Mouse (Mus musculus): ENCODE data around the gene Map7d1.
A peak's percentile ranks its signal among the peaks of the same experiment; 100 is the strongest.

Gene Map7d1

GRCm38 (mm10) chr4:126241956-126242355 is 14.2 kb downstream of the Map7d1 start:
- Histone ChIP-seq H3K4me1 (replicated peaks; ENCODE audit: low read depth, low read length) (peaks cover 75% of the 10 kb centered on the region), H3K4me3 (replicated peaks; ENCODE audit: low read length) (peak overlapping the region; percentile 37), H3K27me3 (ENCODE audit: insufficient read depth, low read length) (peaks cover 20% of the 10 kb centered on the region), H3K9me3 (ENCODE audit: low read length) (no peaks in the 10 kb centered on the region), H3K36me3 (ENCODE audit: insufficient read depth, low read length) (peaks cover 49% of the 10 kb centered on the region)
- TF ChIP-seq POU5F1 (IDR thresholded peaks at IDR 0.05; ENCODE audit: borderline replicate concordance, low read length) = no peak
- no peak for TF ChIP-seq NANOG (IDR thresholded peaks at IDR 0.05; ENCODE audit: borderline replicate concordance, low read length)
- no peak for TF ChIP-seq CTCF (conservative IDR thresholded peaks at IDR 0.05; ENCODE audit: low read length)

GRCm38 (mm10) chr4:126239862-126240475 is 16.2 kb downstream of the Map7d1 start:
- no peak for TF ChIP-seq NANOG (IDR thresholded peaks at IDR 0.05; ENCODE audit: borderline replicate concordance, low read length)
- TF ChIP-seq CTCF (conservative IDR thresholded peaks at IDR 0.05; ENCODE audit: low read length) = no peak
- no peak for TF ChIP-seq POU5F1 (IDR thresholded peaks at IDR 0.05; ENCODE audit: borderline replicate concordance, low read length)
- Histone ChIP-seq H3K4me1 (replicated peaks; ENCODE audit: low read depth, low read length) (peaks cover 70% of the 10 kb centered on the region), H3K4me3 (replicated peaks; ENCODE audit: low read length) (no peak overlapping the region), H3K36me3 (ENCODE audit: insufficient read depth, low read length) (peaks cover 52% of the 10 kb centered on the region), H3K27me3 (ENCODE audit: insufficient read depth, low read length) (peaks cover 29% of the 10 kb centered on the region), H3K9me3 (ENCODE audit: low read length) (no peaks in the 10 kb centered on the region)

- TF ChIP-seq POU5F1 (IDR thresholded peaks at IDR 0.05; ENCODE audit: borderline replicate concordance, low read length) (no peak), NANOG (IDR thresholded peaks at IDR 0.05; ENCODE audit: borderline replicate concordance, low read length) (no peak), CTCF (conservative IDR thresholded peaks at IDR 0.05; ENCODE audit: low read length) (no peak)
- Histone ChIP-seq H3K9me3 (ENCODE audit: low read length) (no peaks in the 10 kb centered on the region), H3K27me3 (ENCODE audit: insufficient read depth, low read length) (peaks cover 43% of the 10 kb centered on the region), H3K4me3 (replicated peaks; ENCODE audit: low read length) (no peak overlapping the region; the same call in 1 of the 2 replicates), H3K4me1 (replicated peaks; ENCODE audit: low read depth, low read length) (peaks cover 83% of the 10 kb centered on the region), H3K36me3 (ENCODE audit: insufficient read depth, low read length) (peaks cover 66% of the 10 kb centered on the region)
These were observed 18.4 kb downstream of the Map7d1 start for GRCm38 (mm10) chr4:126237721-126238242.

- Histone ChIP-seq H3K4me3 (replicated peaks; ENCODE audit: low read length) (peak overlapping the region; percentile 80), H3K36me3 (ENCODE audit: insufficient read depth, low read length) (peaks cover 73% of the 10 kb centered on the region), H3K27me3 (ENCODE audit: insufficient read depth, low read length) (peaks cover 47% of the 10 kb centered on the region), H3K4me1 (replicated peaks; ENCODE audit: low read depth, low read length) (peaks cover 78% of the 10 kb centered on the region), H3K9me3 (ENCODE audit: low read length) (no peaks in the 10 kb centered on the region)
- no peak for TF ChIP-seq NANOG (IDR thresholded peaks at IDR 0.05; ENCODE audit: borderline replicate concordance, low read length)
- TF ChIP-seq CTCF (conservative IDR thresholded peaks at IDR 0.05; ENCODE audit: low read length) = no peak
- TF ChIP-seq POU5F1 (IDR thresholded peaks at IDR 0.05; ENCODE audit: borderline replicate concordance, low read length) = no peak
These were observed 19.5 kb downstream of the Map7d1 start for GRCm38 (mm10) chr4:126236467-126237280.

- Histone ChIP-seq H3K4me3 (replicated peaks; ENCODE audit: low read length) (no peak overlapping the region), H3K9me3 (ENCODE audit: low read length) (no peaks in the 10 kb centered on the region), H3K4me1 (replicated peaks; ENCODE audit: low read depth, low read length) (peaks cover 73% of the 10 kb centered on the region), H3K36me3 (ENCODE audit: insufficient read depth, low read length) (peaks cover 73% of the 10 kb centered on the region), H3K27me3 (ENCODE audit: insufficient read depth, low read length) (peaks cover 47% of the 10 kb centered on the region)
- no peak for TF ChIP-seq NANOG (IDR thresholded peaks at IDR 0.05; ENCODE audit: borderline replicate concordance, low read length)
- no peak for TF ChIP-seq CTCF (conservative IDR thresholded peaks at IDR 0.05; ENCODE audit: low read length)
- TF ChIP-seq POU5F1 (IDR thresholded peaks at IDR 0.05; ENCODE audit: borderline replicate concordance, low read length) = no peak
These were observed 21.0 kb downstream of the Map7d1 start for GRCm38 (mm10) chr4:126235191-126235590.

GRCm38 (mm10) chr4:126234496-126235175 is 21.5 kb downstream of the Map7d1 start:
- peak overlapping the region; percentile 77 for H3K4me3 ChIP-seq (replicated peaks; ENCODE audit: low read length)
- TF ChIP-seq POU5F1 (IDR thresholded peaks at IDR 0.05; ENCODE audit: borderline replicate concordance, low read length) = no peak
- TF ChIP-seq NANOG (IDR thresholded peaks at IDR 0.05; ENCODE audit: borderline replicate concordance, low read length) = no peak
- TF ChIP-seq CTCF (conservative IDR thresholded peaks at IDR 0.05; ENCODE audit: low read length) = no peak
- H3K36me3 ChIP-seq (ENCODE audit: insufficient read depth, low read length) = peaks cover 68% of the 10 kb centered on the region
- peaks cover 47% of the 10 kb centered on the region for H3K27me3 ChIP-seq (ENCODE audit: insufficient read depth, low read length)
- peaks cover 75% of the 10 kb centered on the region for H3K4me1 ChIP-seq (replicated peaks; ENCODE audit: low read depth, low read length)
- no peaks in the 10 kb centered on the region for H3K9me3 ChIP-seq (ENCODE audit: low read length)

GRCm38 (mm10) chr4:126233676-126234308 is 22.4 kb downstream of the Map7d1 start:
- TF ChIP-seq POU5F1 (IDR thresholded peaks at IDR 0.05; ENCODE audit: borderline replicate concordance, low read length) = no peak
- H3K36me3 ChIP-seq (ENCODE audit: insufficient read depth, low read length) = peaks cover 59% of the 10 kb centered on the region
- H3K4me1 ChIP-seq (replicated peaks; ENCODE audit: low read depth, low read length) = peaks cover 74% of the 10 kb centered on the region
- H3K9me3 ChIP-seq (ENCODE audit: low read length) = no peaks in the 10 kb centered on the region
- peaks cover 45% of the 10 kb centered on the region for H3K27me3 ChIP-seq (ENCODE audit: insufficient read depth, low read length)
- peak overlapping the region; percentile 77 for H3K4me3 ChIP-seq (replicated peaks; ENCODE audit: low read length)

- Histone ChIP-seq H3K9me3 (ENCODE audit: low read length) (no peaks in the 10 kb centered on the region), H3K4me1 (replicated peaks; ENCODE audit: low read depth, low read length) (peaks cover 66% of the 10 kb centered on the region), H3K36me3 (ENCODE audit: insufficient read depth, low read length) (peaks cover 39% of the 10 kb centered on the region), H3K4me3 (replicated peaks; ENCODE audit: low read length) (no peak overlapping the region), H3K27me3 (ENCODE audit: insufficient read depth, low read length) (peaks cover 21% of the 10 kb centered on the region)
- TF ChIP-seq POU5F1 (IDR thresholded peaks at IDR 0.05; ENCODE audit: borderline replicate concordance, low read length) (no peak), NANOG (IDR thresholded peaks at IDR 0.05; ENCODE audit: borderline replicate concordance, low read length) (no peak), CTCF (conservative IDR thresholded peaks at IDR 0.05; ENCODE audit: low read length) (no peak)
These were observed 26.2 kb downstream of the Map7d1 start for GRCm38 (mm10) chr4:126229900-126230299.

Data from E14TG2a.4 (cell line).